Mouse (Mus musculus) thymus, postnatal 14 days (tissue): ENCODE data around the gene Gpr158.
"Not testable (repeated sequence)": the region's sequence is repeated elsewhere in the genome, so short reads cannot be mapped to it uniquely, and the experiment has no call there.

Experiments
- DNase-seq: peaks from one replicate; pipeline ENCODE4 v3.0.0; 2021

Gpr158 gene

GRCm38 (mm10) chr2:21367345-21368111 is at the start of gene Gpr158:
Gene Gpr158 (plus strand): TSS chr2:21367542.
- peak; percentile 38 for DNase-seq

GRCm38 (mm10) chr2:21343821-21344220 is 23.5 kb upstream of the Gpr158 start:
- no peak for DNase-seq

GRCm38 (mm10) chr2:21368351-21369170 is 1.2 kb downstream of the Gpr158 start:
- no peak for DNase-seq

GRCm38 (mm10) chr2:21369171-21369485 is 1.8 kb downstream of the Gpr158 start:
- no peak for DNase-seq

- no peak for DNase-seq
These were observed 2.2 kb downstream of the Gpr158 start for GRCm38 (mm10) chr2:21369556-21369955.

GRCm38 (mm10) chr2:21379516-21379915 is 12.2 kb downstream of the Gpr158 start:
- no peak for DNase-seq

- no peak for DNase-seq
These were observed 25.4 kb downstream of the Gpr158 start for GRCm38 (mm10) chr2:21392727-21393126.

GRCm38 (mm10) chr2:21397347-21397746 is 30.0 kb downstream of the Gpr158 start:
- DNase-seq, result no peak

- no peak for DNase-seq
These were observed 32.3 kb downstream of the Gpr158 start for GRCm38 (mm10) chr2:21399657-21400056.

GRCm38 (mm10) chr2:21405617-21406016 is 38.3 kb downstream of the Gpr158 start:
- no peak for DNase-seq

GRCm38 (mm10) chr2:21407443-21407985 is 40.2 kb downstream of the Gpr158 start:
- no peak for DNase-seq

- no peak for DNase-seq
These were observed 41.5 kb downstream of the Gpr158 start for GRCm38 (mm10) chr2:21408821-21409220.

GRCm38 (mm10) chr2:21430288-21430687 is 62.9 kb downstream of the Gpr158 start:
- DNase-seq, result no peak

GRCm38 (mm10) chr2:21431182-21431581 is 63.8 kb downstream of the Gpr158 start:
- no peak for DNase-seq

GRCm38 (mm10) chr2:21439626-21440025 is 72.3 kb downstream of the Gpr158 start:
- no peak for DNase-seq

GRCm38 (mm10) chr2:21460606-21461005 is 93.3 kb downstream of the Gpr158 start:
- DNase-seq, result not testable (repeated sequence)

- DNase-seq, result no peak
These were observed 107.6 kb downstream of the Gpr158 start for GRCm38 (mm10) chr2:21474957-21475356.

GRCm38 (mm10) chr2:21496881-21497280 is 129.5 kb downstream of the Gpr158 start:
- DNase-seq, result no peak

- DNase-seq, result no peak
These were observed 130.6 kb downstream of the Gpr158 start for GRCm38 (mm10) chr2:21497965-21498364.

GRCm38 (mm10) chr2:21499399-21499798 is 132.1 kb downstream of the Gpr158 start:
- DNase-seq, result no peak

GRCm38 (mm10) chr2:21507449-21507848 is 140.1 kb downstream of the Gpr158 start:
- DNase-seq, result no peak

- no peak for DNase-seq
These were observed 163.4 kb downstream of the Gpr158 start for GRCm38 (mm10) chr2:21530750-21531149.

GRCm38 (mm10) chr2:21619180-21619579 is 251.8 kb downstream of the Gpr158 start:
- no peak for DNase-seq

- no peak for DNase-seq
These were observed 264.8 kb downstream of the Gpr158 start for GRCm38 (mm10) chr2:21632136-21632535.
